Mouse (Mus musculus) embryonic stem cell, embryonic (primary cell): ENCODE measurements around the gene Zfp609.

Experiments
- CTCF ChIA-PET, 4 experiments: fragments of 300-600 bp in 2 of 4; fragments of 350-600 bp in 2 of 4; sonication (Branson Sonifier 250); formaldehyde crosslinking; loops; one replicate each; lab custom pipeline; 2022; ENCODE audit warnings: inconsistent platforms in 2 of 4; lab: Charles Lee
- POLR2A ChIA-PET, 4 experiments: fragments of 300-600 bp in 2 of 4; fragments of 350-600 bp in 2 of 4; sonication (Branson Sonifier 250); formaldehyde crosslinking; loops; one replicate each; lab custom pipeline; 2022; ENCODE audit warnings: antibody characterized with exemption in 4 of 4, inconsistent platforms in 1 of 4; lab: Charles Lee

The Zfp609 gene

GRCm38 (mm10) chr9:65755673-65756375 lies 71.5 kb downstream of the Zfp609 start:
- CTCF ChIA-PET, result interaction anchor here in 1 of 4 experiments (0.6 kb wide), 1 partner anchor 90 kb away, joined by 3 read pairs; no protein-coding TSS in a partner anchor

GRCm38 (mm10) chr9:65755164-65755563 lies 72.2 kb downstream of the Zfp609 start:
- CTCF ChIA-PET, result interaction anchor here in 3 of 4 experiments (0.6 to 1.6 kb wide), 5 partner anchors 74 to 150 kb away, joined by 3 to 4 read pairs (median 3); no protein-coding TSS in a partner anchor
- POLR2A ChIA-PET, result interaction anchor here in 1 of 4 experiments (0.6 to 1.6 kb wide), 7 partner anchors 9 to 91 kb away, joined by 3 to 9 read pairs (median 4); no protein-coding TSS in a partner anchor

More at GRCm38 (mm10) chr9:65755673-65756375, 71.5 kb downstream of the Zfp609 start:
- POLR2A ChIA-PET, result interaction anchor here in 1 of 4 experiments (0.8 to 1.6 kb wide), 4 partner anchors 10 to 92 kb away, joined by 3 to 5 read pairs (median 4); no protein-coding TSS in a partner anchor

- ChIA-PET POLR2A (interaction anchor here in 3 of 4 experiments (0.5 to 1.9 kb wide), 9 partner anchors 9 to 172 kb away, joined by 3 to 5 read pairs (median 3); partner anchors contain the start of gene Zfp609 (in 1 of the 3)), CTCF (interaction anchor here (0.6 to 1.9 kb wide), 19 partner anchors 12 to 147 kb away, joined by 3 to 8 read pairs (median 3); partner anchors contain the start of gene Zfp609 (in 1 of the 4))
Observed at GRCm38 (mm10) chr9:65752632-65753031, 74.7 kb downstream of the Zfp609 start.

- ChIA-PET POLR2A (interaction anchor here in 2 of 4 experiments (1.0 to 1.9 kb wide), 6 partner anchors 12 to 76 kb away, joined by 3 to 5 read pairs (median 4); partner anchors contain the start of gene Zfp609 (in 1 of the 2)), CTCF (interaction anchor here in 3 of 4 experiments (0.7 to 1.9 kb wide), 9 partner anchors 14 to 146 kb away, joined by 3 to 8 read pairs (median 3); partner anchors contain the start of gene Zfp609 (in 1 of the 3))
Observed at GRCm38 (mm10) chr9:65751906-65752305, 75.5 kb downstream of the Zfp609 start.

GRCm38 (mm10) chr9:65748102-65748501 lies 79.3 kb downstream of the Zfp609 start:
- ChIA-PET POLR2A (interaction anchor here in 1 of 4 experiments (1.1 kb wide), 1 partner anchor 90 kb away, joined by 3 read pairs; no protein-coding TSS in a partner anchor), CTCF (no interaction called here)

- ChIA-PET CTCF (interaction anchor here in 3 of 4 experiments (0.6 kb wide), 3 partner anchors 8 to 406 kb away, joined by 3 to 6 read pairs (median 6); partner anchors contain the start of gene Plekho2 (in 1 of the 3)), POLR2A (interaction anchor here in 3 of 4 experiments (0.6 to 1.8 kb wide), 7 partner anchors 9 to 84 kb away, joined by 3 to 5 read pairs (median 3); no protein-coding TSS in a partner anchor)
Observed at GRCm38 (mm10) chr9:65746479-65746878, 80.9 kb downstream of the Zfp609 start.

- ChIA-PET CTCF (interaction anchor here in 2 of 4 experiments (0.6 to 0.9 kb wide), 2 partner anchors 139 to 141 kb away, joined by 3 to 4 read pairs; no protein-coding TSS in a partner anchor), POLR2A (interaction anchor here in 1 of 4 experiments (0.6 to 1.8 kb wide), 7 partner anchors 8 to 153 kb away, joined by 3 to 5 read pairs (median 3); no protein-coding TSS in a partner anchor)
Observed at GRCm38 (mm10) chr9:65745456-65745855, 81.9 kb downstream of the Zfp609 start.

GRCm38 (mm10) chr9:65744171-65745082 lies 82.9 kb downstream of the Zfp609 start:
- ChIA-PET CTCF (interaction anchor here in 1 of 4 experiments (0.6 kb wide), 2 partner anchors 103 to 242 kb away, joined by 3 to 4 read pairs; no protein-coding TSS in a partner anchor), POLR2A (interaction anchor here in 1 of 4 experiments (0.9 to 1.7 kb wide), 6 partner anchors 8 to 45 kb away, joined by 3 to 9 read pairs (median 3); no protein-coding TSS in a partner anchor)

- POLR2A ChIA-PET, result interaction anchor here in 1 of 4 experiments (1.0 to 1.7 kb wide), 4 partner anchors 9 to 44 kb away, joined by 3 to 4 read pairs (median 3); no protein-coding TSS in a partner anchor
- CTCF ChIA-PET, result interaction anchor here in 1 of 4 experiments (0.6 kb wide), 1 partner anchor 103 kb away, joined by 4 read pairs; no protein-coding TSS in a partner anchor
Observed at GRCm38 (mm10) chr9:65743809-65744170, 83.6 kb downstream of the Zfp609 start.

GRCm38 (mm10) chr9:65743322-65743721 lies 84.0 kb downstream of the Zfp609 start:
- CTCF ChIA-PET, result no interaction called here
- POLR2A ChIA-PET, result interaction anchor here in 2 of 4 experiments (1.0 to 1.7 kb wide), 5 partner anchors 9 to 43 kb away, joined by 3 to 4 read pairs (median 3); no protein-coding TSS in a partner anchor

- ChIA-PET CTCF (no interaction called here), POLR2A (interaction anchor here in 2 of 4 experiments (1.1 to 1.3 kb wide), 2 partner anchors 19 to 85 kb away, joined by 3 read pairs; partner anchors contain the start of gene Zfp609 (in 1 of the 2))
Observed at GRCm38 (mm10) chr9:65742777-65743176, 84.6 kb downstream of the Zfp609 start.

- CTCF ChIA-PET, result interaction anchor here in 3 of 4 experiments (1.0 to 1.4 kb wide), 3 partner anchors 12 to 143 kb away, joined by 3 read pairs; no protein-coding TSS in a partner anchor
- POLR2A ChIA-PET, result interaction anchor here in 1 of 4 experiments (1.2 to 1.6 kb wide), 6 partner anchors 11 to 100 kb away, joined by 3 to 4 read pairs (median 4); no protein-coding TSS in a partner anchor
Observed at GRCm38 (mm10) chr9:65741066-65741852, 86.1 kb downstream of the Zfp609 start.

- POLR2A ChIA-PET, result interaction anchor here in 2 of 4 experiments (0.7 to 1.8 kb wide), 3 partner anchors 8 to 10 kb away, joined by 3 to 8 read pairs (median 3); no protein-coding TSS in a partner anchor
- CTCF ChIA-PET, result interaction anchor here in 1 of 4 experiments (0.5 kb wide), 1 partner anchor 145 kb away, joined by 3 read pairs; no protein-coding TSS in a partner anchor
Observed at GRCm38 (mm10) chr9:65734931-65735330, 92.4 kb downstream of the Zfp609 start.

GRCm38 (mm10) chr9:65728588-65728987 lies 98.8 kb downstream of the Zfp609 start:
- ChIA-PET CTCF (no interaction called here), POLR2A (no interaction called here)

- ChIA-PET CTCF (interaction anchor here in 1 of 4 experiments (0.5 kb wide), 1 partner anchor 129 kb away, joined by 3 read pairs; no protein-coding TSS in a partner anchor), POLR2A (interaction anchor here in 2 of 4 experiments (0.6 to 1.5 kb wide), 5 partner anchors 8 to 531 kb away, joined by 3 read pairs; no protein-coding TSS in a partner anchor)
Observed at GRCm38 (mm10) chr9:65727491-65727890, 99.9 kb downstream of the Zfp609 start.

- ChIA-PET POLR2A (interaction anchor here in 2 of 4 experiments (1.1 to 1.5 kb wide), 5 partner anchors 8 to 34 kb away, joined by 3 read pairs; no protein-coding TSS in a partner anchor), CTCF (interaction anchor here in 1 of 4 experiments (0.6 kb wide), 1 partner anchor 256 kb away, joined by 3 read pairs; no protein-coding TSS in a partner anchor)
Observed at GRCm38 (mm10) chr9:65726431-65726830, 100.9 kb downstream of the Zfp609 start.
